Mouse (Mus musculus) MN1 (cell line): Measurements from ENCODE around the gene Baiap2l1.
A peak's percentile ranks its signal among the peaks of the same experiment; 100 is the strongest.

Source experiments
- DNase-seq: peaks from one replicate; pipeline ENCODE4 v3.0.0-alpha.2; 2016; ENCODE audit warnings: low spot score

The Baiap2l1 gene

DNA sequence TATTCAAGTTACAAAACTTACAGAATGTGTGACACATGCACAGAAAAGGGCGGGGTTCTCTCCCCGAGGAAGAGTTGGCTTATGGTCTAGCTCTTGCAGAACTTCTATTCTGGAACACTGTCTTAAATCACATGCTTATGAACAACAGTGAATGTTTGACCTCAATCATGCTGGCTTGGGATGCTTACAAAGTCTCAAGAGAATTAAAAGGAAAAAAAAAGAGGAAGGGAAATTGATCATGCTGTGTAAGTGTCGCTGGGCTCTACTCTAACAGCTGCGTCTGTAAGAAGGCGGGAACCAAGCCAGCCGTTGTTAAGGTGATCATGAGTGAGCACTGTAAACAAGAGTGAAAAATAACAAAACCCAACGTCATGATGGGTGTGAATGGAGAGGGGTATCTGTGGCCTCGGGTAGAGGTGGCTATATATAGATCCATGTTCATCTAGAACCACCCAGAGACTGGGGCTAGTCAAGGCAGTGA, 74.3 kb downstream of the Baiap2l1 start:
- peak; percentile 27 for DNase-seq

DNA sequence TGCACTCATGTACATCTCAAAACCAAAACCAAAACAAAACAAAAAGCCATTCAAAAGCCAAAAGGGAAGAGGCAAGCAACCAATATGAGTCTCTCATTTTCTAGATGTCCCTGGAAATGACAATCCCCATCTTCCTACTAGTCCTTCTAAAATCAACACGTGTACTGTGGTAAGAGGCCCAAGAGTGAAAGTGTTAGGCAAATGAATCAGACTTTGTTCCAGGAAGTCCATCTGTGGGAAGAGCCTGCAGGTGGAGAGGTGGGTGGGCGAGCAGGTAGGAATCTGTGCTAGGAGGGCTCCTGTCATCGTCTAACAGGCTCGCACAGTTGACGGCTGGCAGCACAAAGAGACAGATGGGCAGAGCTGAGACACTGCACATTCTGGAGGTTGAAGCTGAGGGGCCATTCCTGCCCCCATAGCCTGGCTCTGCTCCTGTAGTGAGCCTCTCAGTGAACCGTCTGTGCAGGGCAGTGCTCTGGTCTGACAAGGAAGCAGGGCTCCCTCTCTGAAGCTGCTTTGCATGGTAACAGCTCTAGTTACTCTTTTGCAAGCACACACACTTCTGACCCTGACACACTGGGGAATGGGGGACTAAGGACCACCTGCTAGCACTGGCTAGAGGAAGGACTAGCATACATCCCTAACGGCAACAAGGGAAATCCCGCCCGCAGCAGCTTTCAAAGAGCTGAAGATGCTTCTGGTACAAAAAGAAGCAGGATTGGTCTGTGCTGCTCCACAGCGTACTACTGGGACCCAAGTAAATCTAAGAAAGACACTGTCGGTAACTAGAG, 75.2 kb downstream of the Baiap2l1 start:
- peak; percentile 7 for DNase-seq

DNA sequence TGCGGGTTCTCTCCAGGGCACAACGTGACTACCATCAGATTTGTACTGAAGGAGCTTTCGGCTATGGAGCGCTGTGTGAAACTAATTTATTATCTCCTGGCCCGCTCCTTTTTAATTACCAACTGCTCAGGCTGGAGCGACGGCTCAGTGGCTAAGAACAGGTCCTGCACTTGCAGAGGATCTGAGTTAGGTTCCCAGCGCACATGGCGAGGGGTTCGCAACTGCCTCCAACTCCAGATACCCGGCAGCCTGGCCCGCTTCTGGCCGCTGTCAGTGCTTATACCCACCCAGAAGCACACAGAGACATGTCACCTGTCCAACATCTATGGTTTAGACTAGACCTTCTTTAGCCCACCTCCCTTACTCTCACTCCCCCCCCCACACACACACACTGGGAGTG, 78.0 kb downstream of the Baiap2l1 start:
- DNase-seq = no peak

DNA sequence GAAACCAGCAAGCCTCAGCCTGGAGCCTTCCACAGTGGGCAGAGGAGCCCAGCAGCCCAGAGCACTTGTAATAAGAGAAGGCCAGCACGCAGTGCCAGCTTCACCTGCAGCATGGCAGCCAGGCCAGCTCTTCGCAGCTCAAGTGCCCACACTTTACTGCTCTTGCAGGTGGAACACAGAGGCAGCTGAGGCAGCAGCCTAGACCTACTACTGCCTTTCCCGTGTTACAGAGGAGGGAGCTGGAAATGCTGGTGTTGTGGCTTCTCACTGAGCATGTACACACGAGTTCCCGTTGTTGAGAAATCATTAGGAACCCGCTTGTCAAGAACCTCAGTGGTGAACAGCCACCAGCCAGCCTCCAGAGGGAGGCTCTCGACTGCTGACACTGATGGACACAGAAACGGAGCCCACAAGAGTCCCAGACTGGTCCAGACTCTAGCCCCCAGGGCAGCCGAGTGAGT, 78.8 kb downstream of the Baiap2l1 start:
- DNase-seq = no peak

DNA sequence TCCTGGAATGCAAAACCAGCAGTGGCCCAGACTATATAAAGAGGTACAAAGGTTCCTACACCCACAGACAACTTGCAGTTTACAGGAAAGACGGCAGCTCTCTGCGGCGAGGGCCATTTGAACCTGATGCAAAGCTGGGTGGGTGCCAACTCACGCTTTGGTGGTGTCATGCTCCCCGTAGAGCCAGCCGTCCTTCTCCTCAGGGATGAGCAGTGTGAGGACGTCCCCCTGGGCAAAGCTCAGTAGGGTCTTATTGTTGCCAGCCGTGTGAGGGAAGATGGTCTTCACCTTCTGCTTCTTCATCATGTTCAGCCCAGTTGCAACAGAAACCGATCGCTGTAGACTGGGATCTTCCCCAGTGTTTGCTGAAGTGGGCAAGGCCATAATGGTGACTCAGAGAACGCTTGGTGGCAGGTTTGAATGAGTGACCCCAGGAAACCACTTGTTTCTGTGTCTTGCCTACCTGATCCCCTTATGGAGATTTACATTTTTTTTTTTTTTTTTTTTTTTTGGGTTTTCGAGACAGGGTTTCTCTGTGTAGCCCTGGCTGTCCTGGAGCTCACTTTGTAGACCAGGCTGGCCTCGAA, 79.4 kb downstream of the Baiap2l1 start:
- DNase-seq = no peak

DNA sequence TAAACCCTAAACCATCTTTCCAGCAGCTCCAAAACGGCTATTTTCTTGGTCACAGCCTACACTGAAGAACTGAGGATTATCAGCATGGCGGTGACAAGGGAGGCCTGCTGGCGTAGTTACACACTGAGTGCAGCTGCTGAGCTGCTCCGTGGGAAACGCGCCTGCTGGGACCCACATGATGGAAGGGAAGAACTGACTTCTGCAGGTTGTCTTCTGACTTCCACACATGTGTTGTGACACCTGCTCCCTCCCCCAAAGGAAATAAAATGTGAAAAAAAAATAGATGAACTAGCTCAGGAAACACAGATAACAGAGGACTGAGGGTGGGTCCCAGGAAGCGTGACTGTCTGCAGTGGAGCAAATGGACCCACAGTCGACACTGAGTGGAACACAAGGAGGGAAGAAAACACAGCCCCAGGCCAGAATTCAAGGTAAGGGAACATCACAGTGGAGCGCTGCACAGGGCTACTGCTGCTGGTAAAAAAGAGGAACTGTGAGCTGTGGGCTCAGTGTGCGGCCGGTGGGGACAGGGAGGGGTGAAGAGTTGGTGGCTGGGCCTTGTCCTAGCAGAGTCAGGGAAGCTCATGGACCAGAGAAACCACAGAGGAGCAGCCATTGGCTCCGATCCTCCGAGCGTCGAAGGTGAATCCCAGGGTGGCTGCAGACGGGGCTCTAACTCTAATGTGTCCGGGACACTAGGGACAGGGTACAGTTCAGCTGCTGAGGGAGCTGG, 80.8 kb downstream of the Baiap2l1 start:
- no peak for DNase-seq

DNA sequence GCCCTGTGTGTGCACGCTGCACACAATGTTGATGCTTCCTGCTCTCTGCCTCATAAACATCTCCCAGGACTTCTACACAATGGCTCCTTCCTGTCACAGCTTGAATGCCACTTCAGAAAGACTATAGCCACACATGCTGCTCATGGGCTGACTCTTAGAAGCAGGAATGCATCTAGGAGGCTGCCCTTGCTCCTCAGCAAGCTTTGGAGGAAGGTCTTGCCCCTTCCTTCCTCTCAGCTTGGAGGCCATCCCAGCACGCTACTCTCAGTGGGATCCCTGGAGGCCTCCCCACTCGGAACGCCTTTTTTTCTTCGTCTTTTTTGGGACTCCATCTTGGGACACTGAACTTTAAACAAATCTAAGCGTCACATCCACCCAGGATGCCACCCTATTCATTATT, 83.0 kb downstream of the Baiap2l1 start:
- no peak for DNase-seq

DNA sequence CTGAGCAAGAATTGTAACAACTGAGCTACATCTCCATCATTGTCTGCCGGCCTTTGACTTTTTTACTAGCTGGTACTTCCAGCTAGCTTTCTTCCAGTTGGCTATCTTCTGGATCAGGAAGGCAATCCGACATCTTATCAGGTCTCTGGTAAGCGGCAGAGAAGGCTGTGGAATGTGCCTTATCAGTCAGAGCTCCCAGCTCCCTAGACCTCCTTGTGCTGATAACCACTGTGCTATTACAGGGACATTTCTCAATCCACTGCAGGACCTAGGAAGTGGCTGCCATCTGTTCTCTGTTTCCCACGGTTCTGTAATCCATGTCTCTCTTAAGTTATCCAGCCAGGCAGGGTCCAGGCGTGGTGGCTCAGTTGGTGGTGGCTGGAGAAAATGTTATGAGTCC, 86.1 kb downstream of the Baiap2l1 start:
- no peak for DNase-seq

DNA sequence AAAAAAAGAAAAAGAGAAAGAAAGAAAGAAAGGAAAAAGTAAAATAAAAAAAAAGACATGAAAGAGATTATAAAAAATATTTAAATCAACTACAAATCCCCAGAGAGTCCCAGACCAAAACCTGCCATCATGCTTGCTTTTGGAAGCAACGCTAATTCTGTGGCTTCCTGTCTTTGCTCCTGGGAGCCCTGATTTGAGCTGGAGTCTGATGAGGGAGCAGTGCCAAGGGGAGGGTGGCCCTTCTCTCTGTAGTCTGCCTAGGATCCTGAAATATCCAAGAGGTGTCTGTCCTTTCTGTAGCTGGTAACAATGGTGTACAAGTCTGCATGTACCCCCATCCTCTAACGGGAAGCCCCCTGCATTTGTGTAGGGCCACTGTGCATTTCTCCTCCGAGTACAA, 86.8 kb downstream of the Baiap2l1 start:
- DNase-seq = no peak

DNA sequence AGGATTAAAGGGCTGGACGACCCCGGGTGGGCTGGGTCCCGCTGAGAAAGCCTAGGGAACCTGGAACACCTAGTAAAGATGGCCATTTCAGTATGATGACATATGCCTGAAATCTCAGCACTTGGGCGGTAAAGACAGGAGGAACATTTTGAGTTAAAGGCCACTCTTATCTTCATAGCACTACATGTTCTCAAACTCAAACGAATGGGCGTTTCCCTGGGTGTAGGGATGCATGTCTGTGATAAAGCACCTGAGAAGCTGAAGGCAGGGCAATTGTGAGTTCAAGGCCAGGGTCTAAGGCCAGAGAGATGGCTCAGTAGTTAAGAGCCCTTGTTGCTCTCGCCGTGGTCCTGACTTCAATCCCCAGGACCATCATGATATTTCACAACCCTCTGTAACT, 87.5 kb downstream of the Baiap2l1 start:
- DNase-seq = no peak

DNA sequence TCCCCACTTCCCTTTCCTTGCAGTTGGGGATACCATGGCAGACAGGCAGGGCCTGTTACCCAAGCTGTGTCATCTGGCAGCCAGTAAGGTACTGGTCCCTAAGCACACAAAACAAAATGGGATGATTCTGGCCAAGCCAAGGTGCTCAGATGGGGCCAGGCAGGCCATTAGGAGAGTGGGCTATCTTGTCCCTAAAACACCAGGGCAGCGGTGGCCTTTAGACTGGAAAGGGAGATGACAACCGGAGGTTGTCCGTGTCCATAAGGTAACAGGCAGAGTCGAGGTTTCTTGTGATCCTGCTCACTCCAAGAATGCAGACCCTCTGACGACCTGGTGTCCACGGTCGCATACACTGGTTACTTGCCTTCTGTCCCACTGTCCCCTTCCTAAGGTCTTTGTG, 88.0 kb downstream of the Baiap2l1 start:
- DNase-seq = no peak

DNA sequence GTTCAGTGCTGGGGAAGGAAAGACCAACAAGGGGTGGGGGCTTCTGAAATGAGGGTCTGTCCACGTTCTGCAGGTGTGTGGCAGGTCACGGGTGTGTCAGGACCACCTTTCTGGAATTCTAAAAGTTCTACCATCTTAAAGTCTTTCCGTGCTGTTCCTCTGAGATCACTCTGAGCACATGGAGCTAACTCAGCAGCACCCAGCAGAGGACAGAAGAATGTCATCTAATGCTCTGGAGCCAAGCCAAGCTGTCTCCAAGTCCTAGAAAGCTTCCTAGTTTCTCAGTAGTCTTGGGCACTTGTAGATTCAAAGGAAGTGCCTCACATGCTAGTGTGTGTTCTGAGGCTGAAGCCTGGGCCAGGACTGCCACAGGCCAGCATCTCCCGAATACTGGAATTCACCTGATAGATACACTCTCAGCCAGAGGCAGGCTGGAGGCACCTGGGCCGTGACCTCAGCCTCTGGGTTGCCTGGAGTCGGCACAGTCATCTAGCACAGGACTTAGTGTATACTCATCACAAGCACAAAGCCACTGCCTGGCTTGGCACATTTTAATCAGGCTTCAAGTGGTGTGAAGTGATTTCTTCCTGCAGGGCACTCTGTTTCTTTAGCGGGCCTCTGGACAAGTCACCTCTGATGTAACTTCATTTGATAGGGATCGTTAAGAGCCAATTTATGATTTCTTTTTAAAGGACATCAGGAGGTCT, 90.2 kb downstream of the Baiap2l1 start:
- DNase-seq = peak; percentile 92

DNA sequence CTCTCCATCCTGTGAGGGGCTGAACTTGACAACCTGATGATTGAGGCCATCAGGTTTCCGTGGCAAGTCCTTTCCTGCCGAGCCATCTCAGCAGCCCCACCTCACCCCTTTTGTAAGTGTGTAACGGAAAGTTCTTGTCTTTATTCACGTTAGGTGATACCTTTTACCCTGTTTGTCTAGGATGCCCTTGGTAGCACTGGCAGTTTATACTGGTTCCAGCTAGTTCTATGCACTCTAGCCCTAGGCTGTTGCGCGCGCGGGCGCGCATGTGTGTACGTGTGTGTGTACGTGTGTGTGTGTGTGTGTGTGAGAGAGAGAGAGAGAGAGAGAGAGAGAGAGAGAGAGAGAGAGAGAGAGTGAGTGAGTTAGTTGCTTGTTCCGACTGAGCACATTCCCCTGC, 94.4 kb downstream of the Baiap2l1 start:
- DNase-seq = no peak

DNA sequence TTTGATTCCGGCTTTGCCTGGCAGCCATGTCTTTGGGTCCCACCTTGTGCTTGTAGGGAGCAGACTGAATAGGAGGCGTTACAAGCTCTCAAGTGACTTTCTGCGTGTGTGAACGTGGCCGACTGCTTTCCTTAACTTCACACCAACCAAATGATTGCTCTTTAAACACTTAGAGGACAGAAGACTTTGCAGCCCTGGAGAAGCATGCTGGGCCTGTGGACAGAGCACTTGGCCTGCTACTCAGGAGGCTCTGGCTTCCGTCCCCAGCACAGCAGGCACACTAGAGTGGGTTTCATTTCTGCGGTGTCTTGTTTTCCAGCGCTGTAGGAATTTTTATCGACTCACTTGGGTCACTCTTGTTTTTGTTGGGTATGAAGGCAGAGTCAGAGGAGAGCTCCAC, 94.8 kb downstream of the Baiap2l1 start:
- DNase-seq = no peak

DNA sequence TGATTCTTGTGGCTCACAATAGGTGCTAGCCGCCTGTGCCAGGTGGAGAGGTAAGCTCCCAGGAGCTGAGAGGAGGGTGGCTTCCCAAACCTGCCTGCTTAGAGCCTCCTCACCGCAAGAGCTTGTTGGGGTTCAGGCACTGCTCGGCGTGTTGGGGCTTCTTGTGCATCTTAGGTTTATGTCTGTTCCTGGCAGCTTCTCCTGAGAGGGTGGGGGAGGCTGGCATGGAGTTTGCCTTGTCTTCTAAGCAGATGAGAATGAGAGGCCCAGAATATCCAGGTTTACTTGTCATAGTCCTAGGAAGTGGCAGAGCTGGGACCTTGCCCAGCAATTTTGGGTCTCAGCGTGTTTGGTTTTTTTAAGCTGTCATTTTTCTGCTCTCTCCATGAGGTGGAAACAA, 96.1 kb downstream of the Baiap2l1 start:
- no peak for DNase-seq

DNA sequence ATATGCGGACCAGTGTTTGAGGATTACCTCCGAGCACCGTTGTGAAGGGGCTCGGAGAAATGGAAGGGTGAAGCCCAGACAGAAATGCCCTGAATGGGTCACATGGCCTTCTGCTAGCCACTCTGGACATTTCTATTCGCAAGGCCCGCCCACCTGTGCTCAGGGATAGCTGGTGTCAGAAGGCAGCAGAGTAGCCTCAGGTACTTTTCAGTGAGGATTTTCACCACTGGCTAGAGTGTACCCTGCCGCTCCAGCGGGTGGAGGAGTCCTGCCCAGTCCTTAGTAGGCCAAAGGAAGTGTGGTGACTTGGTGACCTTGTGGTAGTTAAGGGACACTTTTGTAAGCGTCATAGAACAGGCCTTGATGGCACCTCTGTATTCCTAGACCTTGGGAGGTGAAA, 96.6 kb downstream of the Baiap2l1 start:
- no peak for DNase-seq

DNA sequence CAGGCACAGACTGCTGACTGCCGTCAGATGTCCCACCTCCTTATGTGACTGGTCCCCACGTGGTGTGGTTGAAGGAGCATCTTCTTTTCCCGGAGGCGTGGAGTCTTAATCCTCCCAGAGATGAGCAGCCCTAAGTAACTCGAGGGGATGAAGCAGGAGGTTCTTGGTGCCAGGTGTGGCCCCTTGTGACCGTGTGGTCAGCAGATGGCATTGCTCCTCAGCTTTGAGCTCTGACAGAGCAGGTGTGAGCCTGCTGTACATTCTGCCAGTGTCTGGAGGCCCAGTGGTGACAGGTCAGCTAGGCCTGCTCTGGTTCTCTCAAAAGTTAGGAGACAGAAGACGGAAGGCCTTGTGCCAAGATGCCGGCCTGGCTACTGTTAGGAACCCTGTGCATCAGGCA, 97.4 kb downstream of the Baiap2l1 start:
- no peak for DNase-seq

DNA sequence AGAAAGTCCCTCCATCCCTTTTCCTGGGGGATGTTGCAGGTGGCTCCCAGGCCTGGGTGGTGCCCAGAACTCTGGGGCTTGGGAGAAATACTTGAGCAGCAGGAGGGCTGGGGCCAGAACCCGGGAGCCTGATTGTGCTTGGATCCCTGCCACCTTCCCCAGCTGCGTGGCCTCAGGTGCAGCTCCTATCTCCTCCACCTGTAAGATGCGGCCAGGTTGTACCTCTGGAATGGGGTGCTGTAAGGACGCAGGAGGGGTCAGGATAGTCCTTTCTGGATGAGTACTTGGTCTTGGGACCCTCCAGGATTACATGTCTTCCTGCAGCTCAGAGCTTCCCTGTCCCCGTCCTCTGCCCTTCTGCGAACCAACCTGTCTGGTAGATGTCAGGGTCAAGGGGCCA, 98.7 kb downstream of the Baiap2l1 start:
- no peak for DNase-seq

DNA sequence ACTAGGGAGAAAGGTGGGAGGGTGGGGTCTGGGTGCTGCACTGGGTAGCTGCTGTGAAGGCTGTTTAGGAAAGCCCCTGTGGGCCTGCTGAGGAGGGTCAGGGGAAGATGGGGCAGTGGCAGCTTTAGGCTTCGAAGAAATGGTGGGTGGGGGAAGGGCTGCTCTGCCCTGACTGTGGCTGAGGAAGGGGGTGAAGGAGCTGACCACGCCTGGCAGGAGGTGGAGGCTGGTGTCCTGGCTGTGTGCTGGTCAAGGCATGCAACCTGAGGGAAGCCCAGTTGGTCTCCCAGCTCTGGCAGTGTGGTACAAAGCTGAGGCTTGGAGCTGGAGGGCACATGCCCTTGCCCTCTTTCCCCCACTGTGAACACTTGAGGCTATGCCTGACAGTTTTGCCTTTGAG, 99.2 kb downstream of the Baiap2l1 start:
- DNase-seq = no peak

DNA sequence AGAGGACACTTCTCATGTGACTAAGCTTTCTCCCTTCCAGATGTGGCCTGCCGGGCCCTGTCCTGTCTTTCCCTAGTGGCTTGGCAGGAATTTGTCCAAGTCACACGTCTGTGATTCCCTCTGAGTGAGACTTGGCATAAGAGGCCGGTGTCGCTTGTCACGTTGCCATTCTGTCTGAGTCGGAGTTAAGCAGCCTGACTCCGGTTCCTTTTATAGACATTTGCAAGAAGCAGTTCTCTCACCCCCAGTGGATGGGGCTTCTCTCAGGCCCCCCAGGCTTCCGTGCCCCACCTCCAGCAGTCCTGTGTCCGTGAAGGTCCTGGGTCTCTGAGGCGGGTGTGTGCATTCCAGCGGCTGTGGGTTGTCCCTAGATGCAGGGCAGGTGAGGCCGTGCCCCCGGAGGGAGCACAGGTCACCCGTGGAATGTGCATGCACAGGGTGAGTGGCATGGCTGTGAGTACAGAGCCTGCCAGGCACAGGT, 99.7 kb downstream of the Baiap2l1 start:
- no peak for DNase-seq

DNA sequence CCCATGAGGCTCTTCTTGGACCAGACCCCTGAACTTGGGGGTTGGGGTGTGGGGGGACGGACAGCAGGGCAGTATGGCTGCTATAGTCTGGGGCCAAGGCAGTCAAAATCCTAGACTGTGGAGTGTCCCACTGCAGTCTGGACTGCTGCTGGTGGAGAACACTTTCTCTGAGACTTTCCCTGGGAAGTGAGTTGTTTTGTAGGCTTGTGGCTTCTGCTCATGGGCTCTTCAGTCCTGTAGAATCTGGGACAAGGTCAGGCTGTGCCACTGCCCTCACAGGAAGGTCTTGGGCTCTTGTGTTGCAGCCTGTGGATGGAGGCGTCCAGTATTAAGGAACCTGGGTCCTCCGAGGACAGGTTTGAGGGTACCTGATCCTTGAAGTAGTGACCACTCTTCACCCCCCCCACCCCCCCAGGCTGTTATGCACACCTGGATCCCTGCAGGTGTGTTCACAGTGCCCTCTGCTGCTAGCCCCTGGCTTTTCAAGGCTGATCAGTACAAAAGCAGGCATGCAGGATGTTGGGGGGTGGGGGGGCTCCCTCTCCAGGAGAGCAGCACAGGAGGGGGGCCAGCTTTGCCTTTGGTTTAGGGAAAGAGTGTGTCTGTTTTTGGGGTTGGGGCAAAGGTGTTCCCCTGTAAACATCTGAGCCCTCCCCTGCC, 100.3 kb downstream of the Baiap2l1 start:
- no peak for DNase-seq

DNA sequence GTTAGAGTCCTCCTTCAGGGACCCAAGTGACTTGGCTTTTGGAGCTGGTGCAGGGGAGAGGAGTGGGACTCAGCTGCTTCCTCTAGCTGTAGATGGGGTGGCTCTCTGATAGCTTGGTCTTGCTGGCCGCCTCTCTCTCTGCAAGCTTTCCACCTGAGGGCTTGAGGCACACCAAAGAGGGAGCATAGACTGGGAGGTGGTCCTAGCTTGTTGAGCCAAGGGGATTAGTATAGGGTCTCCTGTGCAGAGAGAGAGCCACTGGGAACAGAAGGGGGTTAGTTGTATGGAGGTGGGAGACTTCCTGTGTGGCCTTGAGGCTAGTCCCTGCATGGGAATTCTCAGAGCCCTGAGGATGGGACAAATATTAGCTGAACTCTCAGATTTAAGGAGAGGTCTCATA, 101.0 kb downstream of the Baiap2l1 start:
- no peak for DNase-seq
